Mouse (Mus musculus): ENCODE data around the gene Fblim1. TPM values are rescaled to one million over a fixed set of nuclear protein-coding genes. Genes with fewer than 3 reads are reported as not detected.
"Not testable (repeated sequence)": the region's sequence is repeated elsewhere in the genome, so short reads cannot be mapped to it uniquely, and the experiment has no call there.

The Fblim1 gene
- polyA plus RNA-seq, 1 experiment from 2014 or later: 73.5 TPM

DNA sequence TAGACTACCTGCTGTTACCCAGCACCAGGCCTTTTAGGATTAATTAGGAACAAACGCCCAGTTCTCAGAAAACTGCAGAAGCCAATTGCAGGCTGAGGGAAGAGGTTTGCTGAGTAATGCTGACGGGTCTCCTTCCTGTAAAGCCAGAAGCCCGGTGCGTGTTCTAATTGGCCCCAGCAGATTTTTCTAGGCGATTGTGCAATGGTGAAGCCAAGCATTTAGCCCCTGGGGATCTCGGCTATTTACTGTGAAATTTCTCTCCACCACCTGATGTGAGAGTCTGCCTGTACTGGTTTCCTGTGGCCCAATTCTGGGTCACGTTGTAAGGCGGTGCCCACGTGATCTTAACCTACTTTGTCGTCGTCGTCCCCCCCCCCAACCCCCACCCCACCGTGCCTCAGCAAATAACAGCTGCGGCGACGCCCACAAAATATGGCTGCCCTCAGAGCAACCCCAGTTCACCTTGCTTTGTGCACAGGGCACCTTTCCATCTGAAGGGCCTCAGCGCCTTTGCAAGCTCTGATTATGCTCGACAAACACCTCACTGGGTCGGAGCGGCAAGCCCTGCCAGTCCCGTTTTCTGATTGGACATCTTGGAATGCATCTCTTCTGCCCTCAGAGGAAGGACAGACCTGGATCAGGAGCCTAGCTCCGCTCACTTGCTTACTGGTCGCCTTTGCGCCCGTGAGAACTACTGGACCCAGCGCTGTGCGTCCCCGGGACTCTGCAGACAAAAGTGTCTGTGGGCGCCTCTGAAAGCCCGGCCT is 46.6 kb downstream of the Fblim1 start:
- Histone ChIP-seq H3K9ac (peak overlapping the region; percentile 38), H3K4me1 (peaks cover 8% of the 10 kb centered on the region), H3K27ac (peak overlapping the region; percentile 92), H3K27me3 (no peaks in the 10 kb centered on the region), H3K36me3 (no peaks in the 10 kb centered on the region), H3K9me3 (no peaks in the 10 kb centered on the region), H3K4me2 (peak overlapping the region; percentile 88), H3K4me3 (peak overlapping the region; percentile 42)
- peak; percentile 63 for ATAC-seq (ENCODE audit: borderline replicate concordance, extremely low read depth, low FRiP score, low TSS enrichment)
- under 1% methylated on average over 30 of the region's 30 CpGs for WGBS

DNA sequence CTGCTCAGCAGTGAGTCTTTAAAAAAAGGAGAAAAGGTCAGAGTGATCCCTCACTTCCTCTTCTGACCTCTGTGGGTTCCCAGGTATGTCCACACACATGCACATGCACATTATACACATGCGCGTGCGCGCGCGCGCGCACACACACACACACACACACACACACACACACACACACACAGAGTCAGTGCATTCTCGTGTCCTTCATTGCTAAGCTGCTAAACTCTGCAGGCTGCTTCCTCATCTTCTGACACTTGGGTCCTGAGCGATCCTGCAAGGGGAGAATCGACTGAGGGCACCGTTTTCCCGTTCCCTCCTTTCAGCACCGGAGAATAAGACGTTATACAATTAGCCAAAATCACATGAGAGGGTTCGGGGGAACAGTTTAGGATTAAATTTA is 47.2 kb downstream of the Fblim1 start:
- H3K9ac ChIP-seq: no peak overlapping the region; the same call in 1 of the 2 replicates
- peak overlapping the region; percentile 42 for H3K4me3 ChIP-seq
- peak overlapping the region; percentile 88 for H3K4me2 ChIP-seq
- H3K9me3 ChIP-seq: no peaks in the 10 kb centered on the region
- H3K27me3 ChIP-seq: no peaks in the 10 kb centered on the region
- H3K27ac ChIP-seq: peak overlapping the region; percentile 92
- whole genome bisulfite sequencing: 25% methylated on average over 14 of the region's 16 CpGs
- H3K36me3 ChIP-seq: no peaks in the 10 kb centered on the region
- H3K4me1 ChIP-seq: peaks cover 8% of the 10 kb centered on the region
- no peak for ATAC-seq (ENCODE audit: borderline replicate concordance, extremely low read depth, low FRiP score, low TSS enrichment)

DNA sequence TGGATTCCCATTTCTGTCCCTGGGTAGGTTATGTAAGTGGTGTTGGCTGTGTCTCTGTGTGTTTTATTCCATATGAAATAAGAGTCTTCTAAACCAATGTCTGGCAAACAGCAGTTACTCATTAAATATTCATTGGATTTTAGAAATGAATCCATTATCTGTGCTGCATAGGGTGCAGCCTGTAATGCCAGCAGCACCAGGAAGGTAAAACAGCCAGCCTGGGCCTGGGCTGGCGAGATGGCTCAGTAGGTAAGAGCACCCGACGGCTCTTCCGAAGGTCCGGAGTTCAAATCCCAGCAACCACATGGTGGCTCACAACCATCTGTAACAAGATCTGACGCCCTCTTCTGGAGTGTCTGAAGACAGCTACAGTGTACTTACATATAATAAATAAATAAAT is 49.7 kb downstream of the Fblim1 start:
- not testable (repeated sequence) for H3K27me3 ChIP-seq; H3K27ac ChIP-seq; H3K9me3 ChIP-seq; H3K9ac ChIP-seq; H3K4me3 ChIP-seq; H3K36me3 ChIP-seq; H3K4me2 ChIP-seq; ATAC-seq (ENCODE audit: borderline replicate concordance, extremely low read depth, low FRiP score, low TSS enrichment)
- peaks cover 12% of the 10 kb centered on the region for H3K4me1 ChIP-seq
- WGBS: 88% methylated on average over 6 of the region's 6 CpGs

DNA sequence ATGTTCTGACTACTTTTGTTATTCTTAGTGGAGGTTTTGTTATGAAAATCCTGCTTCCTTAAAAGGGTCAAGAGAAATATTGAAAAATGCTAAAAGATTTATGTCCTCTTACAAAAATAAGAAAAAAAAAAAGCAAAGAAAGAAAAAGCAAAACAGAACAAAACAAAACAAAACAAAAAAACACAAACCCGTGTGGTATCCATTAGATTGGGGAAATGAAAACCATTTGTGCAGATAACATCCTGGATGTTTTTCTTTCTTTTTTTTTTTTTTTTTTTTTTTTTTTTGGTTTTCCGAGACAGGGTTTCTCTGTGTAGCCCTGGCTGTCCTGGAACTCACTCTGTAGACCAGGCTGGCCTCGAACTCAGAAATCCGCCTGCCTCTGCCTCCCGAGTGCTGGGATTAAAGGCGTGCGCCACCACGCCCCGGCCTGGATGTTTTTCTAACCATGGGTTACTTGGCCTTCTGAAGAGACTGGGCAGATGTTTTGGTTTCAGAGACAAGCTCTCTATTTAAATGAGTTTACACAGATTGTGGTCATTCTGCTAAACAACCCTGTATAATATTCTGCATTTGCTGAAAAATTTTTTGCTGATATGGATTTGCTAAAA is 51.5 kb downstream of the Fblim1 start:
- not testable (repeated sequence) for H3K27me3 ChIP-seq; H3K4me3 ChIP-seq; H3K9ac ChIP-seq; H3K27ac ChIP-seq; H3K4me2 ChIP-seq; H3K36me3 ChIP-seq; H3K9me3 ChIP-seq; ATAC-seq (ENCODE audit: borderline replicate concordance, extremely low read depth, low FRiP score, low TSS enrichment)
- WGBS: 93% methylated on average over 8 of the region's 9 CpGs
- H3K4me1 ChIP-seq: peaks cover 12% of the 10 kb centered on the region

DNA sequence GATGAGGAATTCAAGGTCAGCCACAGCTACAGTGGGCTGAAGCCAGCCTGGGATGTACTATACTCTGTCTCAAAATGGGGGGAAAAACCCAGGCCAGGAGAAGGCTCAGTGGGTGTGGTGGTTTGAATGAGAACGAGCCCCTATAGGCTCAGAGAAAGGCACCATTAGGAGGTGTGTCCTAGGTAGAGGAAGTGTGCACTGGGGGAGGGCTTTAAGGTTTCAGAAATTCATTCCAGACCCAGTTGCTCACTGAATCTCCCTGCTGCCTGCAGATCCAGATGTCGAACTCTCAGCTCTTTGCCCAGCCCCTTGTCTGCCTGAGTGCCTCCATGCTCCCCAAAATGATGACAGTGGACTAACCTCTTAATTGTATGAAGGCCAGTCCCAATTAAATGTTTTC is 53.4 kb downstream of the Fblim1 start:
- ATAC-seq (ENCODE audit: borderline replicate concordance, extremely low read depth, low FRiP score, low TSS enrichment): no peak
- Histone ChIP-seq H3K9me3 (no peaks in the 10 kb centered on the region), H3K27me3 (no peaks in the 10 kb centered on the region), H3K4me2 (no peak overlapping the region), H3K27ac (no peak overlapping the region), H3K9ac (no peak overlapping the region), H3K4me1 (0 out of 2 replicates have a peak, but pooled peaks cover 7% of the 10 kb centered on the region), H3K4me3 (no peak overlapping the region), H3K36me3 (no peaks in the 10 kb centered on the region)
- WGBS: 37% methylated on average over 2 of the region's 2 CpGs

DNA sequence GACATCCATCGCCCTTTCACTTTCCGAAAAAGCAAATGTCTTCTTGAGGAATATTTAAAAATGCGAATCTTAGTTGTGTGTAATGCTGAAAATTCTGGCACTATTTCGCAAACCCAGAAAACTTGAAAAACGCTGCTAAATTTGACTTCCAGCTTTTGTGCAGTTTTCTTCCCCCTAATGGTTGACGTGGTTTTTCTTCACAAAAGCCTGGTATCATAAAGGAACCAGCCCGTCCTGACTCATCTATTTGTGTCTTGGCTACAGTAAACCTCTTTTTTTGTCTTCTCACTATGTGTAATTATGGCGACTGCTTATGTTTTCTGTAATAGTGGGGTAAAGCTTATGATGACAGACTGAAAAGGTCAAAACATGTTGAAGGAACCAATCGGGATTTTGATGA is 58.6 kb downstream of the Fblim1 start:
- Histone ChIP-seq H3K27ac (peak overlapping the region; percentile 100), H3K36me3 (no peaks in the 10 kb centered on the region), H3K27me3 (no peaks in the 10 kb centered on the region), H3K4me2 (peak overlapping the region; percentile 99), H3K9ac (peak overlapping the region; percentile 99), H3K4me1 (peaks cover 14% of the 10 kb centered on the region; the same call in 1 of the 2 replicates), H3K9me3 (no peaks in the 10 kb centered on the region), H3K4me3 (peak overlapping the region; percentile 72)
- 10% methylated on average over 9 of the region's 9 CpGs for WGBS
- ATAC-seq (ENCODE audit: borderline replicate concordance, extremely low read depth, low FRiP score, low TSS enrichment): no peak

DNA sequence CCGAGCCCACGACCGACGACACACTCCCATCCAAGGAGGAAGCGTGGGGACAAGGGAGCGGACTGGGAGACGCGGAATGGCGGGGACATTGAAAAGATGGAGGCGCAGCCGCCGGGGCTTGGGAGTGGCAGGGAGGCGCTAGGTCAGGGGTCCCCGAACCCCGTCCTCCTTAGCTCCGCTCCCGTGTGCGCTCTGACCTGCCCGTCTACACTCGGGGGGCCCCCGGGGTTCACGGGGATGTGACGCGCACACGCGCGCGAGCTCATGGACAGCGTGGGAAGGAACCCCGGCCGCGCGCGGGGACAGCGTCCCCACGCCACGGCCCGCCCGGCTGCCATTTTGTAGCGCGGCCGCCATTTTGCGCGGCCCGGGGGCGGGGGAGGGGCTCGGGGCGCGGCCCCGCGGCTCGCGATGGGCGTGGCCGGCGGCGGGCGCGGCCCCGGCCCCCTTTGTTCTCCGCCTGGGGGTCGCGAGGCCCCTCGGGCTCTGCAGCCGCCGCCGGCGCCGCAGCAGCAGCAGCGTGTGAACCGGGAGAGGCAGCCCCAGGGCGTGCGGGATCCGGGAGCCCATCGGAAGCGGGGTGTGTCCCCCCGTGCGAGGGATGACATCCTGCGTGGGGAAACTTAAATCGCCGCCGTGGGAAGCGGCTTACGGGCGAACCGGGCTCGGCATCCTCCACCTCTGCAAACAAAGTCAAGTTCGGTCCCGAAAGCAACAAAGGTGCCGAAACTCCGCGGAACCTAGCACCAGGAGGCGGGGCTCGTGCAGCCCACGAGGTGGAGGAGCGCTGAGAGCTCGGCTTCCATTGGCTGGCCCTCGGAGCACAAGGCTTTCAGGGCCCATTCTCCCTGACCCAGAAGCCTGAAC is 59.3 kb downstream of the Fblim1 start:
- peak; percentile 82 for ATAC-seq (ENCODE audit: borderline replicate concordance, extremely low read depth, low FRiP score, low TSS enrichment)
- WGBS: under 1% methylated on average over 76 of the region's 98 CpGs
- Histone ChIP-seq H3K27ac (peak overlapping the region; percentile 100), H3K9me3 (no peaks in the 10 kb centered on the region), H3K9ac (peak overlapping the region; percentile 99), H3K4me2 (peak overlapping the region; percentile 99), H3K4me1 (peaks cover 12% of the 10 kb centered on the region; the same call in 1 of the 2 replicates), H3K36me3 (no peaks in the 10 kb centered on the region), H3K4me3 (peak overlapping the region; percentile 72), H3K27me3 (no peaks in the 10 kb centered on the region)

DNA sequence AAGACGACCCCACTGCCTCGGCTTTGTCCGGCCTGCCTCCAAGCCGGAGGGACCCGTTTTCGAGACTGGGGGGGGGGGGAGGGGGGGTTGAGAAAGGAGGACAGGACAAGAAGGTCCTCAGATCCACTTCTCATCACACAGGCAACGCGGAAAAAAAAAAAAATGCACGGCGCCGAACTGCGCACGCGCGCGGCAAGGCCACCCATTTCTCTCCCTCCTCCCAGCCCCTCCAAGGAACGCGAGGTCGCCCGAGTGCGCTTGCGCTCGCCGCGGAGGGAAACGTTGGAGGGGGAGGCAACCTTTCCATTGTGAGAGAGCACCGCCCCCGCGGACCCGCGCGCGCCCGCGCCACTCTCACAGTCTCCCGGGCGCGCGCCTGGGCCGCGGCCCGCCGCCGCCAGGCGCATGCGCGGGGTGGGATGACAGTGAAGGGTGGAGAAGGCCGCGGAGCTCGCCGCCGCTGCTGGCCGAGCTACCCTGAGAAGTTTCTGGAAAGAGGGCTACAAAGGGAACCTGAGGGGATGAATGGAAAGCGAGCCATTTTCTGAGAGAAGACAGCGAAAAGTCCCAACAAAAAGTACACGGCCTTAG is 60.1 kb downstream of the Fblim1 start:
- Histone ChIP-seq H3K4me3 (peak overlapping the region; percentile 72), H3K27ac (peak overlapping the region; percentile 100), H3K9me3 (no peaks in the 10 kb centered on the region), H3K4me1 (peaks cover 12% of the 10 kb centered on the region; the same call in 1 of the 2 replicates), H3K4me2 (peak overlapping the region; percentile 99), H3K9ac (peak overlapping the region; percentile 99), H3K27me3 (no peaks in the 10 kb centered on the region), H3K36me3 (no peaks in the 10 kb centered on the region)
- under 1% methylated on average over 56 of the region's 56 CpGs for WGBS
- ATAC-seq (ENCODE audit: borderline replicate concordance, extremely low read depth, low FRiP score, low TSS enrichment): peak; percentile 82

DNA sequence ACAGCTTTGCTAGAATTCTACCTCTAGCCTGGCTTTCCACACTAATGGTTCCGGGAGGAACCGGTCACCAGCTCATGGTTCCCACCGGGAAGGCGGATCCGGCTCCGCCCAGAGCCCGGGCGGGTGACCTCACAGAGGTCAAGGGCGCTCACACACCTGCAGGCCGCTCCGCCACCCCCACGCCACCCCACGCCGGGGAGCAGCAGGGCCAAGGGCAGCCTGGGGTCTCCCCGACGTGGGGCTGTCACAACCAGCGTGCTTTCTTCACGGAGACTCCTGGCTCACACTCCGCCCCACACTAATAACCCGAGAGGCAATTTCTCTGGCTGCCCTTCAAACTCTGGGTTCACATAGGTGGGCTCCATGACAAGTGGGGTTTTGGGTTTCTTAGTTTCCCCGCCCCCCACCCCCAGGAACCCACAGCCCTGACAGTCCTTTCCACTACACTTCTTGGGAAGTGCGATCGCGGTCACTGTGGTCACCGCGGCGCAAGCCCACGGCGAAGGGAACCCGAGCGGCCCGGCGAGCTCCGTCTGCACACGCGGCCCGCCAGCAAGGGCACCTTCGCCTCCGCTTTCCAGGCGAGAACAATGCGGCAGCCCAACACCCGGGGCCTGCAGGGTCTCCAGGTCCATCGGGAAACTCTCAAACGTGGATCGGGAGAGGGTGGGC is 60.7 kb downstream of the Fblim1 start:
- Histone ChIP-seq H3K4me2 (peak overlapping the region; percentile 99), H3K4me1 (peaks cover 12% of the 10 kb centered on the region; the same call in 1 of the 2 replicates), H3K9ac (peak overlapping the region; percentile 90), H3K36me3 (no peaks in the 10 kb centered on the region), H3K4me3 (peak overlapping the region; percentile 72), H3K27ac (peak overlapping the region; percentile 99), H3K9me3 (no peaks in the 10 kb centered on the region), H3K27me3 (no peaks in the 10 kb centered on the region)
- WGBS: under 1% methylated on average over 45 of the region's 45 CpGs
- peak; percentile 23 for ATAC-seq (ENCODE audit: borderline replicate concordance, extremely low read depth, low FRiP score, low TSS enrichment)

DNA sequence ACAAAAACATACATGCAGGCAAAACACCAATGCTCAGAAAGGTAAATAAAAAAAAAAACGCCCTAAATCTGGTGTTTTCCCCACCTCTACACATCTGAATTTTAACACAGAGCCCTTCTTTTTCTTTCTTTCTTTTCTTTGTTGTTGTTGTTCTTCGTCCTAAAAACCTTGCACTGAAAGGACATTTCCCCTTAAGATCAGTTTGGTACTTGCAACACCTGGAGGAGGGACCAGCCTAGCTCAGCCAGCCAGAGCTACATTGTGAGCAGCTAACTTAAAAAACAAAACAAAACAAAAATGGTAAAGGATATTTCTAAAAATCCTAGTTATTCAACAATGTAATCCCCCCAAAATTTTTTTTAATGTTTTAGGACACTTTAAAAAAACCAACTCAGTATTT is 61.4 kb downstream of the Fblim1 start:
- WGBS: 31% methylated on average over 2 of the region's 2 CpGs
- peak overlapping the region; percentile 99 for H3K4me2 ChIP-seq
- H3K27ac ChIP-seq: peak overlapping the region; percentile 99
- H3K36me3 ChIP-seq: no peaks in the 10 kb centered on the region
- H3K4me1 ChIP-seq: peaks cover 13% of the 10 kb centered on the region
- no peak overlapping the region; the same call in 1 of the 2 replicates for H3K9ac ChIP-seq
- peak overlapping the region; percentile 72 for H3K4me3 ChIP-seq
- H3K9me3 ChIP-seq: no peaks in the 10 kb centered on the region
- H3K27me3 ChIP-seq: no peaks in the 10 kb centered on the region
- no peak for ATAC-seq (ENCODE audit: borderline replicate concordance, extremely low read depth, low FRiP score, low TSS enrichment)

DNA sequence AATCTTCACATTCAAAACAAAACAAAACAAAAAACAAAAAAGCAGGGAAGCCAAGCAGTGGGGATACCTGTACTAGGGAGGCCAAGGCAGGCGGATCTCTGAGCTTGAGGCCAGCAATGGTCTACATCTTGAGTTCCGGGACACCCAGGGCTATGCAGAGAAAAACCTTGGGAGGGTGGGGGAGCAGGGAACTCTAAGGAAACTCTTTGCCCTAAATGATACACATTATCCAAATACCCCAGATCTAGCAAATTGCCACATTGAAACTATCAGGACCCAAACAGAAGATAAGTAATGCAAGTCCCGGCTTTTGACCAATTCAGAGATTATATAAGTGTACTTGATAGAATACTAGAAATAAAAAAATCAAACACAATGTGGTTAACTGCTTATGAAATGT is 62.3 kb downstream of the Fblim1 start:
- H3K4me3 ChIP-seq: no peak overlapping the region
- H3K4me2 ChIP-seq: no peak overlapping the region
- 81% methylated on average over 3 of the region's 3 CpGs for WGBS
- no peak overlapping the region for H3K9ac ChIP-seq
- no peak overlapping the region for H3K27ac ChIP-seq
- no peaks in the 10 kb centered on the region for H3K27me3 ChIP-seq
- no peaks in the 10 kb centered on the region for H3K9me3 ChIP-seq
- no peak for ATAC-seq (ENCODE audit: borderline replicate concordance, extremely low read depth, low FRiP score, low TSS enrichment)
- peaks cover 18% of the 10 kb centered on the region for H3K4me1 ChIP-seq
- H3K36me3 ChIP-seq: no peaks in the 10 kb centered on the region

Data from lung, embryonic 15.5 days (tissue).